Mouse (Mus musculus): ENCODE data around the gene Kifap3.
"Not testable (repeated sequence)": the region's sequence is repeated elsewhere in the genome, so short reads cannot be mapped to it uniquely, and the experiment has no call there.

Gene Kifap3

DNA sequence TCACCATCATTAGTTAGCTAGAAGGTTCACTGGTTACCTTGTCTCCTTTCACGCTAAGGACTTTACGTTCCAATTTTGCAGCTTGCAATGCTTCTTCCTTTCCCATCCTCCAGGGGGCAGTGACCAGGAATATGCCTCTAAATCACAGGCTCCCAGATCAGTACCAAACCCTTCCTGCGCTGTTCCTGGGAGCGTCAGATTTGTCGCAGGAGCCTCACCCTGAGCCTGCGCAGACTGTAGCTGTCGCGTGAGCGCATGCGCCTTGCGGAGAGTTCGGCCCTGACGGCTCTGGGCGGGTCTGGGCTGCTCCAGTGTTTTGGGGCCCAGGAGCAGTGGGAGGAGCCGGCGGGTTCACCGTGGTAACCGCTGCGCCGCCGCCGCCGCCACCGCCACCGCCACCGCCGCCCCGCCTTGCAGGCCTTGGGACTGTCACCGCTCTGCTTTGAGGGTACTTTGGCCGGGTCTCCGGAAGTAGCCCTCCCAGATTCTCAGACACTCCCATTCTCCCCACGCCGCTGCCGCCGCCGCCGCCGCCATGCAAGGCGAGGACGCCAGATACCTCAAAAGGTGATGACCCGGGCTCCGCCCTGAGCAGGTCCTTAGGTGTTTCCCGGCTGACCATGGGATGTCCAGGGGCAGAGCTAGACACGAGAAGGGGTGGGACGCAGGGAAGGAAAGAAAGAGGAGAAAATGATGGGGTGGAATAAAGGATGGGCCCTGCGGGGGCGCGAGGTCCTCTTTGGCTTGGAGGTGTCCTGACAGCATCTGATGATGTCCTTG, at the start of gene Kifap3:
Gene Kifap3, plus strand, starts transcription at position 248 of the 780 bp plus-strand sequence.
- DNase-seq: peak; percentile 96

DNA sequence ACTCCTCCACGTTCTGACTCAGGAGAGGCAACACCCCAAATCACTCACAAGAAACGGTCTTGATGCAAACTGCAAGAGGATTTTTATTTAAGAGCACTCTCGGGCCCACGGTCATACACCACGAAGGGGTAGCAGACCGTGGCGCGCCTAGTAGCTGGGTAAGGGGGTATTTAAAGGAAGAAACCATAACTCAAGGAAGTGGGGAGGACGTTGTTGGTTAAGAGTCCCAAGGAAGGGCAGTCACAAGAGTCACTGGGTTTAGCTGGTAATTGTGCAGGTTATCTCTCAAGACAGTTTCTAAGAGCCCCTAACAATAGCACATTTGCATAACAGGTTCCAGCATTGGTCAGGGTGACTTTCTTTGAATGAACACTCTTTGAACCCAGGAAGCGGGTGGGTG, 48.2 kb upstream of the Kifap3 start:
- DNase-seq: not testable (repeated sequence)

DNA sequence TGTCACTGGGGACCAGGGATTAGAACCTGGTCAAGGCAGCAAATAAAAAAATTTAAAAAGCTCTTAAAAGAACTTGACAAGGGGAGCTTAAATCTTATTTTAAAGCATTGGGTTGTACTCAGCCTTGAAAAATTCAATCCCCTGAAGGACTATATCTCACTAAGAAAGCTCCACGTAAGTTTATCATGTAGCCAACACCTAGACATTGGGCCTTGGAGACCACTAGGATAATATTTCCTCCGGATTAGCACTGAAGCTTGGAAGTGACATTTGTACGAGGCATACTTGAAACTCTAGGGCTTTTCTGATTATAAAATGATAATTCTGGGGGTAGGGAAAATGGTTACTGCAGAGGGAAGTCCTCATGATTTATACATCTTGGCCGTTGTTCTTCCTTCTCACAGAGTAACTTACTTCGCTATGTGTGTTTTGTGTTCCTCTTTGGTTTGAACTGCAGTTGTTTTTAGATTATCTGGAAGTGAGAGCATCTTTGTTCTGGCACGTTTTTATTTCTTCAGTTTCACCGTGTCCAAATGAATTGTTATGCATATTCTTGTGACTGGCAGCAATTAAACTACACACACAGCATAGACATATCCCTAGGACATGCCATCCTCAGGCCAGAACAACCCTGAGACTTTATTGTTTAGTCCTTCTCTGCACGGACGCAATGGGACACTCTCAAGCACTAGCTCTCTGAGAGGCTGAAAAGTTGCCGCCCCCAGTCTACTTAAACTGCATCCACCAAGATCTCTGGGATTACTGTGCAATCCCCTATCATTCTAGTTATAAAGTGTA, 42.7 kb upstream of the Kifap3 start:
- DNase-seq: no peak

DNA sequence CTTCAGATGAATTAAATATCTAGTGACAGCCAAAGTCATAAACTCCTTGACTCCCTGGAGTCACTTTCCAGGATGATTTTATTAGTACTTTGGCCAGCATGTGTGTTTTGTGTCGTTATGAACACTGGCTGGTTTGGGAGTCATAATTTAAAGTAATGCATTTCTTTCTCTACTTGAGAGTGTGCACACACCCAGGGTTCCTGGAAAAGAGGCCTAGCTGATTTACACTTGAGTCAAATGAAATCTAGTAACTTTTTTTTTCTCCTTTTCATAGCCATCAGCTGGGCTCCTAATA, 42.2 kb upstream of the Kifap3 start:
- DNase-seq: no peak

DNA sequence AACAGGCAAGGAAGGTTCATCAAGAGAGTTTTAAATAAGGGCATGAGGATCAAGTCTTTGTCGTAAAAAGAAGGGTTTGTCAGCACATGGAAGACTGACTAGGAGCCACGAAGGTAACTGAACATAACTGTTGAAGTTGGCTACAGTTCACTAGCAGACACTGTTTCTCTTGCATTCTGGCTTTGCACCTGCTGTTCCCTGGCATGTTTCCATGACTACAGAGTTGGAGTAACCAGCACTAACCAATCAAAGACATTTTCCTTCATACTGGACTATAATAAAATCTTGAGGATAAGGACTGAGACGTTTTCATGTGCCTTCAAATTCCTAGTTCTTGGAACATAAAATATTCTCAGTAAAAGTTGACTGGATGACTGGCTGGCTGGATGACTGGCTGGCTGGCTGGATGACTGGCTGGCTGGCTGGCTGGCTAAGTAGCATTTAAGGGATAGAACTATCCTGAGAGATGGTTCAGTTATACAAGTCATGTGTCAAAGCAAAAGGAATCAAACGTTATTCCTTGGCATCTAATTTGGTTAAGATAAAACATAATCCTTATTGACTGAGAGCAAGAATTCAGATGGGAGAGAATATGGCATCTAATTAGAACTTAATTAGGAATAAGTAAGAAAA, 27.9 kb upstream of the Kifap3 start:
- DNase-seq: no peak

DNA sequence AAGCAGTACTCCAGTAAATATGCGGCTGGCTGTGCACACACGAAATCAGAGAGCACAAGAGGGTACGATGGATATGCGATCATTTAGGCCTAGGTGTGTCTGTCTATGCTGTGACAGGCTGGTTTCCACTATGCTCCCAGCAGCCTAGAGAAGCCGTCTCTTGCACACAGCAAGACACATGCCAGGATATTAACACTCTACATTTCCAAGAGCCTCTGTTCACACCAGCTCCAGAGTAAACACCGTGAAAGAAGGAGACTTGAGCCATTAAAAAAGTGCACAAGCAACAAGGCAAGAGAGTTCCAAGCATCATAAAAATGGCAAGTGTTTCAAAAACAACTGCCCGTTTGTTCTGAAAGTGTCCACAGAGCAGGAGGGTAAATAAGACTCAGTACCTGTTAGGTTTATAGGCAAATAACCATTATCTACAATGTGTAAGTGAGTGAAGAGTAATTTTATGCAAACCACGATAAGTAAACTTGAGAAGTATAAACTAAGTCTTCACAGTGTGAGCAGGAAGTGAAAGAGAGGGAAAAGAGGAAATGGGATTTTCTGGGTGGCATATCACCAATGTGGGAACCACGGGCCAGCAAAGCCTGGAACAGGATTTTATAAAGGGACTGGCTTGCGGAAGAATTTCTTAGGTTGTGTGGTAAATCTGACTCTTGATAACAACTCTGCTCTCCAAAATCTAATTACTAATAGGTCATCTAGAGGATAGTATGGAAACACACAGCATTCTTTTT, 21.7 kb upstream of the Kifap3 start:
- DNase-seq: no peak

DNA sequence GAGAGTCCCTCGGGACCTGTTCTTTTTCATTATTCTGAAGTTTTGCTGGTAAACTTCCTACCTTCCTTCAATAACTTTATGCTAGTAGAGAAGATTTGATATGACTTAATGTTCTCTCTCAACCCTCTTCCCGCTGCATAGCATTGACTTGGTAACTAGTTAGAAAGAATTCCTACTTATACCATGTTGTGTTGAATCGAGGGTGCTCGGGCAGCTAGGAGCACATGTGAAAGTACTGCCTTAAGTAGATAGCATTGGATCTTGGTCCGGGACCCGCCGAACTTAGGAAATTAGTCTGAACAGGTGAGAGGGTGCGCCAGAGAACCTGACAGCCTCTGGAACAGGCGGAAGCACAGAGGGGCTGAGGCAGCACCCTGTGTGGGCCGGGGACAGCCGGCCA, 4.2 kb downstream of the Kifap3 start:
- DNase-seq: not testable (repeated sequence)

DNA sequence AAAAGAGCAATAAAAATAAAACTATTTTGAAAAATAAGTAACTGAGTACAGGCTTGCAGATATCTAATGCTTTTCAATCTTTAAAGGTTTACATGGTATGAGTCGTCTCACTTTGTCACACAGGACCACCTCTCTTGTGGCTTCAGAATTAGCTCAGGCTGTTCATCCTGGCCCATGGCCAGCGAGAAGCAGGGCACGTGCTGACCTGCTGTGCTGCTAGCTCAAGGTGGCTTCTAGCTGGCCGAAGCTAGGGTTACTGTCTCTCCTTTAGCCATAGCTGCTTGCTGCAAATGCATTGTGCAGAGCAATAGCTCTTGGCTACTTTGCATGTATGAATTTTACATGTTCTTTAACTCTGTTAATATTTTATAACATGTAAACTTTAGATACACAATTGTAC, 42.0 kb downstream of the Kifap3 start:
- DNase-seq: no peak

DNA sequence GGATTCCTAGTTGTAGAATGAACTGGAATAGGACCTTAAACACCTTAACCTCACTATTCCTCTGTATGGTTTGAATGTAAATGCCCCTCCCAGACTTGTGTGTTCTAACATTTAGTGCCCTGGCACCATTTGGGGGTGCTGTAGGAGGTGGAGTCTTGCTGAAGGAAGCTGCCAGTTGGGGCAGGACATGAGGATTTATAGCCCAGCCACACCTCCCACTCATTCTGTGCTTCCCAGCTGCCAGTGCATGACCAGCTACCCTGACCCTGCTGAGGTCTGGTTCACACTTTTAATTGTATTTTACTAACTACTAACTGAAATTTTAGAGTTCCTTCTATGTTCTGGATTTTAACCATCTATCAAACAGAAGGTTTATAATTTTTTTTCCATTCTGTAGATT, 50.1 kb downstream of the Kifap3 start:
- no peak for DNase-seq

DNA sequence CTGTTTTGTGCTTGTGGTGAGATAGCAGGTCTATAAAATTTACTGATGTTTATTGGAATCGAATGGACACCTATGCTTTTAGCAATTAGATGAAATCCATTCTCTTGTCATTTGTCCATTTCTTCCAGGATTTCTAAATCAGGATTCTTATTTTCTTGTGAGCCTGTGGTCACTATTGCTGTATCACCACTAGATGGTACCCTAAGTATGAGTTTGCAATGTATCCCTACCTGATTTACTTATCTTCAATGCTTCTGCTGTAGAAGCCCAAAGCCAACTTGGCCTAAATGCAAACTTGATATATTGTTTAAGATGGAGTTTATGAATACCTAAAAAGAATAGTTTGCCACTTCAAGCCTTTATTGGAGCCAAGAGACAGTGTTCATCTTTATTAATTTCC, 54.7 kb downstream of the Kifap3 start:
- DNase-seq: no peak

DNA sequence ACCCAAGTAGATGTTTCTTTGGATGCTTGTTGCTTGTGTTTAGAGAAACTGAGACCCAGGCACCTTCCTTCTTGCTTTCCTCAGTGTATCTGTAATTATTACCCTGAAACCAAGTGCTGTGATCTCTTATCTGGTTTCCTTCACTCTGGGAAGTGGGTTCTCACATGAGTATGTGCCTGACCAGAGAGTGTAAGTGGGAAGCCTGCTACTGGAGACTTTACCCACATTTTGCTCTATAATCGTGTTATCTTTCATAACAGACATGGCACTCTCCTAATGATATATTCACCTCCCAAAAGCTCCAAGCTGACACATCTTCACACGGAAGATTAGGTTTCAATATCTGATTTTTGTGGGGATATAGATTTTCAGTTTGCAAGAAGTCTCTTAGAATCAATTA, 55.7 kb downstream of the Kifap3 start:
- no peak for DNase-seq

DNA sequence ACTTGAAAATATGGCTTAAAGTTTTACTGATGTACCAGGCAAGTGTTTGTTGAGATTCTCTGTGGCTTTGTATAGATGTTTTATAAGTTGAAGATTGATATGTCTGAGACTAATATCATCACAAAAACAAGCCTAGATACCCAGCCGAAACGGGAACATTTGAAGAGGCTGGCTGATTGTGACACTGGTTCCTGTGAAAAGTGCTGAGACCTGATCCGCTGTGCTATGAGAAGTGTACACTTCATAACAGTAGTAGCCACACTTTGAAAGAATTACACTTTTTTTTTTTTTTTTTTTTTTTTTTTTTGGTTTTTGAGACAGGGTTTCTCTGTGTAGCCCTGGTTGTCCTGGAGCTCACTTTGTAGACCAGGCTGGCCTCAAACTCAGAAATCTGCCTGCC, 59.1 kb downstream of the Kifap3 start:
- DNase-seq: not testable (repeated sequence)

DNA sequence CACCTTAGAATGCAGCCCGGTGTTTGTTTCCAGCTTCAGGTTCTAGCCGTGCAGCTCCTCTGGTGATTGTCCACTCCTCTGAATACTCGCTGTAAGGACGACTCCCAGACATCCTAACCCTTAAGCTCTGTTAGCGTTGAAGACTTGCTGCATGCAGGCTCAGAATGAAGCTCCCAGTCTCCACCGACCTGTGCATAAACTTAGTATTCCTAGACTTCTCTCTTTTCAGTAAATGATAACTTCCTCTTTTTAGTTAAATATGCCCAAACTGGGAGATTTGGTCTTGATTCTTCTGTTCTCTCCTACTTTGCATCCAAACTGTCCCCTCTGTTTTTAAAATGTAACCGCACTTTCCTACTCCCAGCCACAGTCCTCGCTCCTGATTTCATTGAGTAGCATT, 61.2 kb downstream of the Kifap3 start:
- no peak for DNase-seq

DNA sequence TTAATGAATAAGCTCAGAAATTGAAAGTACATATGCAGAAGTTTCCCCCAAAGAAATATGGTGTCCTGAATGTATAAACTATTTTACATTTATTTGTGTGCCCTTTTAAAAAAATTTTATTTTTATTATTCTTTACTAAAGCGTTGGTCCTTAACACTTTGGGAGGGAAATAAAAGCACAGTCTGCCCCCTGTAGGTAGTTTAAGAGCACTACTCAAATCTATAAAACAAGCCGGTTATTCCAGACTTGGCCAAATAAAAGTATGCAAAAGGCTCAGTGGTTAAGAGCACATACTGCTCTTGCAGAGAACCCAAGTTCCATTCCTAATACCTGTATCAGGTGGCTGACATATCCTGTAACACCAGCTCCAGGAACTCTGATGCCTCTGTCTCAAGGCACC, 62.9 kb downstream of the Kifap3 start:
- no peak for DNase-seq

DNA sequence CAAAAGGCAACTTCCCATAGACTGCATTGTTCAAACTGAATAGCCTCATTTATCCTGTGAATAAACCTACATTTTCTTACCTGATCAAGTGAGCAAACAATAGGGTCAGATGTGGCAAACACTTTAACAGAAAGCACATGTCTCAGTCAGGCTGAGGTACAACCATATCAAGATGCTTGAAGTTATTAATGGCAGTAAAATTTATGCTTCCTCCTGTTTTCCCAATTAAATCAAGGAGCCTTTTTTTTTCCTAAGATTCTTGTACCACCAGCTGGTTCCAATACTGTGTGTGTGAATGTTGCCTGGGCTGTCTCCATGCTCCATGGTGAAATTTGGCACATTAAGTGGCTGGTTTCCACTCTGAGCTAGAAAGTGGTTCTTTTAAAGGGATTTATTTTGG, 64.5 kb downstream of the Kifap3 start:
- DNase-seq: no peak

DNA sequence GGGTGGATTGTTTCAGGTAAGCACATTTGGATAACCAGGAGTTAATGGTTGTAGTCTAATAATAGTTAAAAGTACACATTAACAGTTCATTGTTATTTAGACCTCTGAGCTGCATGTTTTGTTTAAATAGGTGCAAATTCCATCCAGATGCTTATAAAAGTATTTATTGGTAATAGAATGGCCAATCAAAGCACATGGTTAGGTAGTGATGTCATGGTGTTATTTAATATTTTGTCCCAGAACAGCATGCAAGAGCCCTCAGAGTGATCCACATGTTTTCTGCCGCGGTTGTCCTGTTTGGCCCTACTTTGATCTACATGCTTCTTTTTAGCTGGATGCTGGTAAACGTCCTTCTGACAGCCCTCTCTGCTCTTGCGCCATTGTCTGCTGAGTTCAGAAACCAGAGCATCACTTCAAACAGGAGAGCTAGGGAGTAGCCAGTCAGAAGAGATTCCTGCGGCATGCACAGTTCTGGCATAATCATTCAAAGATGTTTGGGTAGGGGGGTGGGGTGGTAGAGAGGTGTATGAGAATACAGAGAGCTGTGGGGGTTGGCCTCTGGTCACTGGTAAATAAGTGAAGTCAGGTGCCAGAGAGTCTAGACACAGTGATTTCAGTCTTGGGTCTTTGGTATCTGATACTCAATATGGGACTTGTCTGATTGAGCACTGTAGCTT, 73.6 kb downstream of the Kifap3 start:
- DNase-seq: no peak

DNA sequence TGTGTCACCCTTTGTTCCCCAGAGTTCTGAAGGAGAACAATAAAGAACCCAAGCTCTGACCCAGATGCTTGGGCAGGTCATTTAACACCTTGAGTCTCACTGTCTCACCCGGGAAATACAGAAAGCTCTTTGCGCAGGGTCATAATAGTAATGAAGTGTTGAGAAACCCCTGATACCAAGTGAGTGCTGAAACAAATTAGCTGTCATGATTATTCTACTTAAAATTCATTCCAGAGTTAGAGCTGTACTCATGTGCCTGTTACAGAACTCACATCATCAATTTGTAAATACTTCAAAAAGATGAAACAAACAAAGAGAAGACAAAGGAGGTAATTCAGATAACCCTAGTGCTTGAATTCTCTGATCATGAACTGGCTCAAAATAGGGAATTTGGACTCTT, 79.0 kb downstream of the Kifap3 start:
- no peak for DNase-seq

DNA sequence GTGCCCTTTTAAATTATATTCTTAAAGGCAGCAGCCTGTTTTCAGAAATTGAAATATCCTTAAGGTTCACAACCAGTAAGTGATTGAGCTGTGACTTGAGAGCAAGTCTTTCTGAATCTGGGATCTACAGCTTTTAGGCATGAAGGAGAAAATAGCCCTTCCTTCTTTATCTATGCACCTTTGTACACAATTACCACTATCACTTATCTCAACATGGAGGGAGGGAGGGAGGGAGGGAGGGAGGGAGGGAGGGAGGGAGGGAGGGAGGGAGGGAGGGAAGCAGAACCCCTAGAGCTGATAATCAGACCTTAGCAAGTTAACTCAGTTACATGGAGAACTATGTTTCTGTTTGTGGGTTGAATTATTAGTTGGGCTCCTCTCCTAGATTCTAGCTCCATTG, 82.2 kb downstream of the Kifap3 start:
- DNase-seq: no peak

DNA sequence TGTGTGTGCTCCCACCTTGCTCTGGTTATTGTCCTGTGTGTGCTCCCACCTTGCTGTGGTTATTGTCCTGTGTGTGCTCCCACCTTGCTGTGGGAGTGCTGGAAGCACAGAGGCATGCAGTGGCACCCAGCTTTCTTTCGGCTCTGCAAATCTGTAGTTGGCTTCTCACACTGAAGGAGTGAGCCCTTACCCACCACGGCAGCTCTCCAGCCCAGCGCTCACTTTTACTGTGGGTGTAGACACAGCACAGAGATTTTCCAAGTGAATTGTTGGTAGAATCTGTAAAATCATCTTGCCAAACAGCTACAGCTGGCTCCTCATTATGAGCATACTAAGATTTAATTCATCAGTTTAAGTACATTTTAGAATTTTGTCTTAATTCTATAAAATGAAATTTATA, 93.8 kb downstream of the Kifap3 start:
- DNase-seq: no peak

DNA sequence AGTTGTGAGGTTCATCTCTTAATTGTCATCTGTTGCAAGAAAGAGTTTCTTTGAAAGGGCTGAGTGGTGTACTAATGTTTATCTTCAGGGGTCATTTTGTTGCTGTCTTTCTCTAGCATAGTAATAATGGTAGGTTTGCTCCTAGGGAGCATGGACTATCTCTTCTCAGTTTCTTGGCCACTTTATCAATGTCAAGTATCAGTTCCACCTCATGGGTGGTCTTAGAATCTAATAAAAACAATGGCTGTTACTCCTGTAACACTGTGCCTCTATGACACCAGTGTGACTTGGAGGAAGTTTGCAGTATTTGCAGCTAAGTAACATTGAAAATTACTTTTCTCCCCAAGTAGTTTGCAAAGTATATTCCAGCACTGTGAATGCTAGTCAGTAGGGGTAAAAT, 110.2 kb downstream of the Kifap3 start:
- DNase-seq: no peak

DNA sequence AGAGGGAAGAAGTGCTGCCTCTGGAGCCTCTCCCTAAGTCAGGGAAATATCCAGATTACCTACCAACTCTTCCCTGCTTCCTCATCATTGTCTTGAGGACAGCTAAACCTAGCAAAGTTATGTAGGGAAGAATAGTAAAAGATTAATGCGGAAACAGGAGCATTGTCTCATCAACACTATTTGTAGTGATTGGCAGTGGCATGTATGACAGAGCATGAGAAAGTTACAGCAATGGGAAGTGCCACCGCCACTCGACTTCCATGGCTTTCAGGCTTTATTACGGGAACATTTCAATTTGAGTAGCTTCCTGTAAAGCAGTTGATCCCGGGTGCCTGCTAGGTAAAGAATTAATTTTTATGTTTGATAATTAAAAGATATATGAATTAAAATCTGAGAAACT, 113.9 kb downstream of the Kifap3 start:
- no peak for DNase-seq

DNA sequence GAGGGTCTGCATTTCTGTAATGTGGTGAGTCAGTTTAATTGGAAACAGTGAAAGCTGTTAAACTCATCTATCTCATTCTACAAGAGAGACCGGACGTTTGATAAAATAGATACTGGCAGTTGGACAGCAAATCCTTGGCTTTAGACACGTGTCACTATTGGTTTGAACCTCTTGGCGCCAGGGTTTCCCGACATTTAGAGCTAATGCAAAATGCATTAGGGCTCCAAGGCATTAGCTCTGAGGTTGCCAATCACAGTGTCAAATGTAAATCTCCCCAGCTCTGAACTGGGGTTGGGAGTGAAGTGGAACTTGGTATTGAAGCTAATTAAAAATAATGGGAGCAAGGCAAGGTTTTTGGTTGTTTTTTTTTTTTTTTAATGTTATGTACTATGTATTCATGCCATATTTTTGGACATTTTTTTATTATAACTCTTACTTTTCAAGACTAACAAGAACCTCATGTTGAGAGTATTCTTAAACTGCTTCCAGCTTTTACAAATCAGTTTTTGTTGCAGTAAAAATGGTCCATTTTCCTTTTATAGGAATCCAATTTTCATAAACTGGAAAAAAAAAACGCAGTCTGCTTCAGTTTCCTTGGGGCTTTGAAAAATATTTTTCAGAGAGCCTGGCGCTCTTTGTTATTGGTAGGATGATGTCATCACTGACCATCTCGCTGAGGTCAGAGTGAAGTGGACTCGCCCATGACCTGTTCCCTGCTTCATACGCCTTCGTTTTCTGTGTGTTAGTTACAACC, 114.6 kb downstream of the Kifap3 start:
- DNase-seq: no peak

Measured in thymus, postnatal 14 days (tissue).